Mouse (Mus musculus) kidney, postnatal 25 days (tissue): ENCODE results near the gene Leng8.
"Not testable (repeated sequence)": the region's sequence is repeated elsewhere in the genome, so short reads cannot be mapped to it uniquely, and the experiment has no call there.

ENCODE experiments used
- DNase-seq, 2 experiments: peaks; one replicate each; pipeline ENCODE4 v3.0.0; 2021; ENCODE audit warnings: mixed read lengths in 2 of 2

The Leng8 gene

DNA sequence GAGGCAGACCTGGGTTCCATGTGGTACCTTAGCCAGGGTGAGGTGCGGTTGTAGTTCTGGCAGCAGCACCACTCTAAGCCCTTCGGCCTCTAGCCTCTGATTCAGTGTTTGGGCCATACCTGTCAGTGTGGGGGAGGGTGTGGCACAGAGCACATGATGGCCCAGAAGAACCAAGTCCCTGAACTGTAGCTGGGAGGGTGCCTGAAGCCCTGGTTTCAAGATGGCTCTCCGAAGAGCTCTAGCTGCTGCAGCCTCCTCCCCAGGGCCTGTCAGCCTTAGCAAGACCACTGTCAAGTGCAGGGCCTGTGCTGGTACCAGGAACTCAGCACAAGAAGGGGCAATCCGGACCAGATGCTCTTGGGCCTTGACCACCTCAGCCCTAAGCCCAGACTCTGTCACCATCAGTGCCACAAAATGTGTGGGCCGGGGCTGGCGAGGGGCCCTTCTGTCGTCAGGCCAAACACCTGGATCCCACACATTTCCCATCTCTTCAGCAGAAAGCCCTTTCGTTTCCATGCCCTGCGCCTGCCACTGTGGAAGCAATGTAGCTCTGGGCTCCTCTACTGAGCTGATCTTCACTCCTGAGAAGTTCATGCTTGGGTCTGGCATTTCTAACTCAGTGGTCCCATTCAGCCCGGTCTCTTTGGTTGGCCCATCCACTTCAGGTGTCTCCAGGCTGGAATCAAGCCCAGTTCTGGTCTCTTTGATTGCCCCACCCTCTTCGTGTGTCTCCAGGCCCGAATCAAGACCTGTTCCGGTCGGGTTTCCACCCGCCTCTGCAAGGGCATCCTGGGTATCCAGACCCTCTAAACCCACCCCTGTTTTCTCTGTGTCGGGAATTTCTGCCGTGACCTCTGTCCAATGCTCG, 11.7 kb downstream of the Leng8 start:
- DNase-seq, result no peak

DNA sequence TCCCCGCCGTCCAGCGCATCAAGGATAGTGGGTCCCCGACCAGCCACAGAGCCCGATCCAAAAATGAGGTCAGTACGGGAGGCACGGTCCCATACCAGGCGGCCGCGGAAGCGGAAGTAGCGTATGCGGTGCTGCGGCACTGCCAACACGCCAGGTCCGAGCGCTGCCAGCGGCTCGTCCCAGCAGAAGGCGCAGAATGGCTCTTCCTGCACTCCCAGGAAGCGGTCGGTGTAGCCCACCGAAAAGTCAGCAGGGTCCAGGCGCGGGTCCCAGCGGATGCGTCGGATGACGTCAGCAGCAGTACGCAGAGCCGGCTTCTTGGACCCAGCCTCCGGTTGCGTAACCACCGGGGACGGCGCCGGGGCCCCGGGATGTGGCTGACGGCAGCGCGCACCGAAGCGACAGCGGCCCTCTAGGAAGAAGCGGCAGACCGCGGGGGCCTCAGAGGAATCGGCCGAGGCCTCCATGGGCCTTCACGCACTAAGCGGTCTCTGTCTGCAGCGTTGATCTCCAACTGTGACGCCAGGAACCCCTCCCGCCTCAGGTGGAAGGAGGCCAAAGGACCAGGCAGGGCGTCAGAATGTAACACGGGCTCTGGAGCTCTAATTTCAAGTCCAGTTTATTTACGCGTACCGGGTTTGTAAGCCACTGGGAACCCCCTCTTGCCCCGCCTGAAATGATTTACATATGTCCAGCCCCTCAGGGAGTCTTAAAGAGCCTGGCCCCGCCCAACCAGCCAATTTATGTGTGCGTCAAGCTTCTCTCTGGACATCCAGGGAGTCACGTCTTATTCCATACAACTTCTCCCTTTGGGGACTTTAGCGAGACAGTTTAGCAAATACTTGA, 12.6 kb downstream of the Leng8 start:
- DNase-seq, result peak; percentile 87 to 91

DNA sequence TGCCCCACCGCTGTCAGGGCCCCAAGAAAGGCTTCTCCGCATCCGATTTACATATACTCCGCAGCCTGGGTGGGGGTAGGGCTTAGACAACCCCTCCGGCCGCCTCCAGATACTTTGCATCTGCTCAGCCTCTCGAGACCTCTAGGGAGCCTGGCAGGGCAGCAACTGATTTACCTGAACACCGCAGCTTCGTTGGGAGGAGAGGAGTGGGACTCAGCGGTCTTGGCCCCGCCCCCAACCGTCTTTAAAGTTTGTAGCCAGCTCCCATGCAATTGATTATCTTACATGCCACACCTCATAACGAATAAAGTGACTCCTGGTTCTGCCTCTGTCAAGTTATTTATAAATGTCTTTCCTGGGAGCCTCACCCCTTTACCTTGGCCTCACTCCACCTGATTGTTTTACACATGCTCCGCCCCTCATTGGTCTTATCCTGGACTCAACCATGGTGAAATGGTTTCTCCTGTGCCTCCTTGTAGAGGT, 13.3 kb downstream of the Leng8 start, which contains the start of gene Leng9:
Gene Leng9, minus strand, starts transcription at position 316 of the 483 bp plus-strand sequence.
- peak; percentile 60 to 74 for DNase-seq

DNA sequence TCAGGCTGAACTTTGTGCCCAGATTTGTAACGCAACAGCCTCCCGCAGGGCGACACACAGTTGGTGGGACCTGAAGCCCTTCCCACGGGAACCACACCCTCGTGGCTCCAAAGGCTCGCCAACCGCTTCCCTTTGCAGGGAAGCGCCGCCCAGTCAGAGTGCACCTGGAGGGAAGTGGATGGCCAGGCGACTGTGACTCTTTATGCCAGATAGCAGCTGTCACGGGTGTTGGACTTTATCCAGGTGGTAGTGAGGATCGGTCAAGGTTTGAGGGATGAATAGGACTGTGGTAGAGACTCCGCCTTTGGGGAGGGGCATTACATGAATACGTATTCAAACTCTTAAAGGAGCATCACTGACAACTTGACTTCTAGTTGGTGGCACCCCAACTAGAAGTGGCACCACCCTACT, 14.0 kb downstream of the Leng8 start:
- DNase-seq, result peak; percentile 85 to 93

DNA sequence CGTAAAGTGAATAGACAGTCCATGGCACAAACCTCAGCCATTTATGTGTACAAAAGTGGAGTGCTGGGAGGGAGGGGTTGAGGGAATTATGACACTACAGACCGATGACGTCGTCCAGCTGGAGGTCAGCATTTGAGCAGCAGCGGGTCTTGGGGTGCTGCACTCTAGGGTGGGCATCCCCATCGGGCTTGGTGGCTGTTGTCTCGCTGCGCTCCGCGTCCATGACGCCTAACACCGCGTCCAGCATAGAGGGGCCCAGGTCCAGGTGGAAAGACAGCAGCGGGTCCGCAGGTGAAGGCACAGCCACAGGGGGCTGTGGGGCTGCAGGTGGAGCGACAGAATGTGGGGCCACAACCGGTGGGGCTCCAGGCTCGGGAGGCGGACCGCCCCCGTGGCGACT, 14.4 kb downstream of the Leng8 start:
- DNase-seq, result peak in 1 of 2 experiments; percentile 40

DNA sequence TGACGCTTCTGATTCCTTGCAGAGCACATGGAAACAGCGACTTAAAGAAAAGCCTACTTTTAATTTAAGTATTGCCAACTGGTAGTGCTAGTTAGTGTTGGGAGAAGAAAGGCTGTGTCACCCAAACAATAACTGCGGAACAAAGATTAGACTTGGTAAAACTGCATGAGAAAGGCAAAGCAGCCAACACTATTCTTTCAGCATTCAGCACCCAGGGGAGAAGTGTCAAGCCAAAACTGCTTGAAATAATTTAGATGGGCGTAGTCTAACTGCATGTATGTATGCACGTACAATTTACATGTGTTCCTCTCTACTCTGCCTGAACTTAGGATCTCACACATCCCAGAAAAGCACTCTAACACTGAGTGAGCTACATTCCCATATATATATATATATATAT, 17.5 kb downstream of the Leng8 start:
- no peak for DNase-seq

DNA sequence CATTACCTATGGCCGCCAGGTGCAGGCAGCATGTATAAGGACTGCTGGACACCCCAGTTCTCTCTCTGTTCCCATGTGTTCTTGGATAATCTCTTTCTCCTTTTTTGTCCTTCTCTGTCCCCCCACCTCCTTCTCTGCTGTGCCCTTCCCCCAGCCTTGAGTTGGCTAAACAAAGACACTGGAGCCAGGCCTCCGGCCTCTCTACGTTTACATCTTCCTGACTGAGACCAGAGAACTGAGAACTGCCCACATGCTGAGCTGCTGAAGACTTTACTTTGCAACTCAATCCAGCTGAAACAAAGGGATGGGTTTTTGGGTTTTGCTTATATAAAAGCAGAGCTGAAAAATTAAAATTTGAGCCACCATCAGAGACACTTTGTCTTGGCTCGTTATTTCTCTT, 18.1 kb downstream of the Leng8 start:
- DNase-seq, result no peak

DNA sequence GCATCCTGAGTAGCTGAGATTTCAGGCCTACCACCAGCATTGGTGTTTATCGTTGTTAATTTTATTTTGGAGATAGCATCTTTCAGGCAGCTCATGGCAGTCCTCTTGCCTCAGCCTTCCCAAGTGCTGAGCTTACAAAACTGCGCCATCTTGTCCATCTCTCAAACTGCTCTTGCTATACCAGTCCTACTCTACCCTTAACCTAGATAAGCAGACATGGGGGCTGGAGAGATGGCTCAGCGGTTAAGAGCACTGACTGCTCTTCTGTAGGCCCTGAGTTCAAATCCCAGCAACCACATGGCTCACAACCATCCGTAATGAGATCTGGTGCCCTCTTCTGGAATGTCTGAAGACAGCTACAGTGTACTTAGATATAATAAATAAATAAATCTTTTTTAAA, 24.8 kb downstream of the Leng8 start:
- not testable (repeated sequence) for DNase-seq

DNA sequence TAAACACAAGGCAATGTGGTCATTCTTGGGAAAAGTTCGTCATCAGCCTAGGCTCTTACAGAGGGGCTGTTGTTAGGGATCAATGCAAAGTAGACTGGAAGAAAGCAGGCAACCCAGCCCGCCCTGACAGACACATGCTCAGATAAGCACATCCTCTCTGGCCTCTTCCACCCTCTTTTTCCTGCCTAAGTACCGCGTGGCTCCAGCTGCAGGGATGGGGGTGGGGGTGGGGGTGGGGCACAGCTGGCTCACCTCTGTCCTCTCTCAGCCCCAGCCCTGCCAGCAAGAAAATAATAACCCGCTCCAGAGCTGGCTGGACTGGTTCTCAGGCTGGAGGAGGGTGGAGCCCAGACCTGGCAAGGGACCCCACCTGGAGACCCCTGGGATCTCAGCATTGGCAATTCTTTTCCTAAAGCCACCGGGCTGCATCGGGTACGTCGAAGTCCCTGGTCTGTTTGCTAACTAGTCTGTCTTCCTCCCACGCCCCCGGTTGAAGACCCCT, 26.8 kb downstream of the Leng8 start:
- peak in 1 of 2 experiments; percentile 64 for DNase-seq

DNA sequence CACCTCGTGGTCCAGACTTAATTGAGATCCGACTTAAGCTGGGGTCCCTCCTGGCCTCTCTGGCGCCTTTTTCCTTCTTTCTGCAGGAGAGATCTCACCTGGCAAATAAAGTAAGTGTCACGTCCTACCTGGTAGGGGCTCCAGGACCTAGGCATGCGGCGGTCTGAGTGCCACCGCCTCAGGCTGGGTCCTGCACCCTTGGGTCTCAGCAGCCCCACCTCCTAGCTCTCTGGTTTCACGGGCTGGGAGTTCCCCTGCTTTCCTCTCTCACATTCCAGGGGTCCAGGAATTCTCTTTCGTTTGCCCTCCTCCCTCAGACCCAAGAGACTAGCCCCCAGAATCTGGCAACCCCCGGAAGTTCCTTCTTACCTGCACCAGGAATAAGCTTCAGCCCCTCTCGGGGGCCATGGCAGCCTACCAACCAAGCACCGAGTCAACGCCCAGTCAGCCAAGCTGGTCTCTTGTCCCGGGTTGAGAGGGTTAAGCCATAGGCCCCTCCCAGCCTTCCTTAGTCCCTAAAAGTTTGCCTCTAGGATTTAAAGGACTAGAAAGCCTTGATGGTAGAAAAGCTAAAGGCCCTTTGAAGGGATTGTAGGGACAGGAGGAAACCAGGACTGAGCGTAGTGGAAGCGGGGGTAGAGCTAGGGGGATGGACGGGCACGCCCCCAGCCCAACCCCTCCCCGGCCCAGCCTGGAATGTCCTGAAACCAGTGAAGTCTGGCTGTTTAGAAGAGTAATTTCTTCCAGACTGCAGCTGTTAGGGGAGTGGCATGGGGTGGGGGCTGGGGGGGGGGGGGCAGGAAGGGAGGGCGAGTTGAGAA, 27.5 kb downstream of the Leng8 start, which contains the start of gene Cdc42ep5:
Gene Cdc42ep5, minus strand, starts transcription at position 771 of the 821 bp plus-strand sequence.
- DNase-seq, result peak; percentile 61 to 84

DNA sequence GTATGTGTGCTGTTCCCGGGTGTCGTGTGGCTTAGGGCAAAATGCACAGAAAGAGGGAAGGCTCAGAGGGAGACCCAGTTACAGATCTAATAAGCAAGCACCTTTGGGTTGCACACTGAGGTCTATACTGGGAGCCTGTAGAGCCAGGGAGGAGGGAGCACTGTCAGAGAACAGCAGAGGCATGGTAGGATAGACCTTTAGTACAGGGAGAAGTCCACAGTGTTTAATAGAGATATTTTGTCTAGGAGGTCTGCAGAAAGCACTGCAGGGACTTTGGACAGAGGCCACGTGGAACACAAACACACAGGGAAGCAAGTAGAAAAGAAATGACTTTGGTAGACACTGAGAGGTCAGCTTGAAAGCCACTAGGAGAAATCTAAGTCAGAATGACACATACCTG, 28.4 kb downstream of the Leng8 start:
- DNase-seq, result peak; percentile 56 to 73

DNA sequence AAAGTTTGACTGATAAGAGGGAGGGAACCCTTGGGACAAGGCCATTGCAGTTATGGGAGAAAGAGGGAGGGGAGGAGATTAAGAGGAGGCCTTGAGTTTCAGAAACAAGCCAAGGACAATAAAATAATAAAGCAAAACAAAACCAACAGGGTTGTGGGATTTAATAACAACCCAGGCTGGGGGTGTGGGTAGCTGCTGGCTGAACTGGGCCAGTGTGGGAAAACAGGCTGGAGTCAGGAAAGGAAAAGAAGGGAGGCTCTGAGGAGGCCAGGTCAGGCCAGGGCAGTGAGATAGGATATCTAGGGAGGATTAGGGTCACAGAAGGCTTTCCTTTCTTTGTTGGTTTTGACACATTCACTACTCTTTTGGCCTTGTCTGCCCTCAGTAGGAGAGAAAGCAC, 30.3 kb downstream of the Leng8 start:
- DNase-seq, result peak in 1 of 2 experiments; percentile 39

DNA sequence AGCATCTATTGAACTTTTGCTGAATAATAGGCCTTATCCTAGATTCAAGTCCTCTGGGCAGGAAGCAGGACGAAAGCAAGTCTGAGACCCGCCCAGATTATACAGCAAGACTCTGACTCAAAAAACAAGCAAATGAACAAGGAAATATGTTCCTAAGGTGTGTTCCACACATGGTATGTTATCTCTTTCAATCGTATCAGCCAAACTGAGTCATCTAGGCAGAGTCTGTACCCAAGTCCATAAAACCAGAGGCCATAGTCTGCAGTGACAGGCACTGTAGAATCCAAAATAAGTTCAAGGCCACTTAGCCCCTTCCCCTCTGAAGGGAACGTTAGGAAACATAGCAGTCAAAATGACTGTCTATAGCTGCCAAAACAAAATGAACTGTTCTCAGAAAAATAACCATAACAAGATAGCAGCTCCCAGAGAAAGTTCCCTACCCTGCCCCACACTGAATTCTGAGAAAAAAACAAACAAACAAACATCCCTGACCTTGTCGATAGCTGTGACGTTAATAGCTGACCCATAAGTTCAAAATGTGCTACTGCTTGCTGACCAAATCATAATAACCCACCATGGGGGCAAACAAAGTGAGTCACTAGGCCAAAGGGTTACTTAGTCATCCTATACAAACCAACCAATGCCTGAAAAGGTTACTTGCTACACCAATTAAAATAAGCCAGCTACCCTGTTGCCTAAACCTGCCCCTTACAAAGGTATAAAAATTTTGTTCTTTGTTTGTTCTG, 33.5 kb downstream of the Leng8 start:
- DNase-seq, result no peak

DNA sequence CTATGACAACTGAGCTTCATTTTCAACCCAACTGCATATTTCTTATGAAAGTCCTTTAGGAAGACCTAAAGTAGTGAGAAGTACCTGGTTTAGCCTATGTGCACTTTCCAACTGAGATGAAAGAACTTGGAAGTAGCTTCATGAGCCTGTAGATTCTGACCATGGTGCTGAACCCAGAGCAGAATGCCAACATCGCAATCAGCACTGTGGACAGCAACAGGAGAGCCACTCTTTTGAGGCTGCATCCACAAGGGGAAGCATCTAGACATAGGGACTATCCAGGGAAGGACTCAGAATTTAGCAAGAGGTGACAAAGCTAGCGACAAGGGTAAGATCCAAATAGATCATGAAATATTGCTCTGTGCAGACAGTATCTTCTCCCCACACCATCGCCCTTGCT, 41.6 kb downstream of the Leng8 start:
- DNase-seq, result peak; percentile 46 to 52
